Mouse (Mus musculus) stomach, embryonic 15.5 days (tissue): ENCODE data around the gene Art5. TPM values are rescaled to one million over a fixed set of nuclear protein-coding genes. Genes with fewer than 3 reads are reported as not detected.
"Not testable (repeated sequence)": the region's sequence is repeated elsewhere in the genome, so short reads cannot be mapped to it uniquely, and the experiment has no call there.

Experiments
- ATAC-seq: fragments of 200-750 bp; cut with Nextera tagmentation; 2 replicates; pipeline ENCODE4 v1.8.0; 2017; ENCODE audit warnings: low read depth, moderate number of reproducible peaks, moderate TSS enrichment; ENCODE audit not compliant: insufficient read depth, low FRiP score
- H3K27ac ChIP-seq: fragments of 300-500 bp; sonication (generic); 2 replicates; pipeline ENCODE4 v1.5.1; 2015; ENCODE audit warnings: mild to moderate bottlenecking, inconsistent platforms
- H3K27me3 ChIP-seq: fragments of 300-500 bp; sonication (generic); replicated peaks from 2 replicates; pipeline ENCODE4 v1.6.1; 2015; ENCODE audit warnings: inconsistent platforms
- H3K36me3 ChIP-seq: fragments of 300-500 bp; sonication (generic); 2 replicates; pipeline ENCODE4 v1.6.1; 2015; ENCODE audit warnings: inconsistent platforms
- H3K4me1 ChIP-seq: fragments of 300-500 bp; sonication (generic); 2 replicates; pipeline ENCODE4 v1.6.1; 2015; ENCODE audit warnings: inconsistent platforms
- H3K4me2 ChIP-seq: fragments of 300-500 bp; sonication (generic); 2 replicates; pipeline ENCODE4 v1.6.1; 2015; ENCODE audit warnings: mild to moderate bottlenecking, inconsistent platforms
- H3K4me3 ChIP-seq: fragments of 300-500 bp; sonication (generic); replicated peaks from 2 replicates; pipeline ENCODE4 v1.5.1; 2015; ENCODE audit warnings: inconsistent platforms
- H3K9ac ChIP-seq: fragments of 300-500 bp; sonication (generic); 2 replicates; pipeline ENCODE4 v1.6.1; 2015; ENCODE audit warnings: inconsistent platforms
- H3K9me3 ChIP-seq: fragments of 300-500 bp; sonication (generic); 2 replicates; pipeline ENCODE4 v1.6.1; 2016; ENCODE audit warnings: inconsistent platforms
- WGBS: fragments of 180-500 bp; shearing (Covaris S2); methylation state at CpG from one replicate; pipeline ENCODE4 v1.1.7; 2015; 5-methylcytosine and 5-hydroxymethylcytosine counted together
- polyA plus RNA-seq: library from polyadenylated mRNA; unstranded; fragments of >200 nt; fragmentation: Nextera tagmentation; extraction: Ambion mirVana; gene quantifications from 2 replicates; pipeline ENCODE4 v1.2.1, GENCODE M21; 2015

Art5 gene
- polyA plus RNA-seq, 1 experiment from 2014 or later = 0.53 TPM

- no peak overlapping the region for H3K27ac ChIP-seq
- no peaks in the 10 kb centered on the region for H3K9me3 ChIP-seq
- 72% methylated on average over 7 of the region's 7 CpGs for WGBS
- no peaks in the 10 kb centered on the region for H3K4me1 ChIP-seq
- H3K27me3 ChIP-seq = no peaks in the 10 kb centered on the region
- no peak overlapping the region for H3K4me2 ChIP-seq
- no peak overlapping the region for H3K4me3 ChIP-seq
- ATAC-seq = no peak
- H3K9ac ChIP-seq = no peak overlapping the region
- H3K36me3 ChIP-seq = peaks cover 62% of the 10 kb centered on the region
Measured at GRCm38 (mm10) chr7:102078517-102078916, 30.8 kb downstream of the Art5 start.

GRCm38 (mm10) chr7:102076714-102077296 lies 32.5 kb downstream of the Art5 start:
- WGBS = 78% methylated on average over 7 of the region's 7 CpGs
- no peak overlapping the region for H3K4me3 ChIP-seq
- H3K27me3 ChIP-seq = no peaks in the 10 kb centered on the region
- no peaks in the 10 kb centered on the region for H3K4me1 ChIP-seq
- no peak overlapping the region for H3K27ac ChIP-seq
- no peaks in the 10 kb centered on the region for H3K9me3 ChIP-seq
- no peak overlapping the region for H3K9ac ChIP-seq
- peaks cover 67% of the 10 kb centered on the region for H3K36me3 ChIP-seq
- H3K4me2 ChIP-seq = no peak overlapping the region
- ATAC-seq = no peak

GRCm38 (mm10) chr7:102066363-102066762 lies 42.9 kb downstream of the Art5 start:
- Histone ChIP-seq H3K4me1 (peaks cover 18% of the 10 kb centered on the region; the same call in 1 of the 2 replicates), H3K4me3 (peak overlapping the region; percentile 75), H3K4me2 (peak overlapping the region; percentile 60), H3K9me3 (no peaks in the 10 kb centered on the region), H3K27me3 (no peaks in the 10 kb centered on the region), H3K27ac (peak overlapping the region; percentile 74; the same call in 1 of the 2 replicates), H3K9ac (peak overlapping the region; percentile 45), H3K36me3 (peaks cover 3% of the 10 kb centered on the region; the same call in 1 of the 2 replicates)
- no peak for ATAC-seq
- WGBS = 63% methylated on average over 6 of the region's 6 CpGs

- under 1% methylated on average over 56 of the region's 56 CpGs for WGBS
- peak within 1 kb of the TSS; percentile 75 for H3K4me3 ChIP-seq
- peak; percentile 98 for ATAC-seq
- no peaks in the 10 kb centered on the region for H3K27me3 ChIP-seq
- H3K4me2 ChIP-seq = peak within 1 kb of the TSS; percentile 60
- peaks cover 18% of the 10 kb centered on the region; the same call in 1 of the 2 replicates for H3K4me1 ChIP-seq
- H3K36me3 ChIP-seq = no peaks in the 10 kb centered on the region; the same call in 1 of the 2 replicates
- peak within 1 kb of the TSS; percentile 74 for H3K27ac ChIP-seq
- peak within 1 kb of the TSS; percentile 54 for H3K9ac ChIP-seq
- no peaks in the 10 kb centered on the region for H3K9me3 ChIP-seq
Measured at GRCm38 (mm10) chr7:102065046-102065891, 44.0 kb downstream of the Art5 start, which contains the start of the genes Rnf121, Xndc1 and Xntrpc. Gene Rnf121, minus strand, starts transcription at chr7:102065469. Gene Xndc1, plus strand, starts transcription at chr7:102065511. Gene Xntrpc, plus strand, starts transcription at chr7:102065713.

GRCm38 (mm10) chr7:102064655-102065045 lies 44.6 kb downstream of the Art5 start:
- Histone ChIP-seq H3K36me3 (no peaks in the 10 kb centered on the region; the same call in 1 of the 2 replicates), H3K9me3 (no peaks in the 10 kb centered on the region), H3K9ac (peak overlapping the region; percentile 54), H3K4me3 (peak overlapping the region; percentile 75), H3K4me2 (peak overlapping the region; percentile 60), H3K4me1 (peaks cover 18% of the 10 kb centered on the region; the same call in 1 of the 2 replicates), H3K27me3 (no peaks in the 10 kb centered on the region), H3K27ac (peak overlapping the region; percentile 74)
- ATAC-seq = 0 out of 2 replicates have a peak, but pooled peaks have one; percentile 18
- under 1% methylated on average over 9 of the region's 9 CpGs for WGBS

- Histone ChIP-seq H3K4me3 (peak overlapping the region; percentile 75), H3K9me3 (no peaks in the 10 kb centered on the region), H3K9ac (no peak overlapping the region), H3K27me3 (no peaks in the 10 kb centered on the region), H3K27ac (no peak overlapping the region), H3K4me2 (peak overlapping the region; percentile 60), H3K36me3 (0 out of 2 replicates have a peak, but pooled peaks cover 3% of the 10 kb centered on the region), H3K4me1 (peaks cover 18% of the 10 kb centered on the region; the same call in 1 of the 2 replicates)
- 70% methylated on average over 9 of the region's 9 CpGs for WGBS
- no peak for ATAC-seq
Measured at GRCm38 (mm10) chr7:102063891-102064290, 45.4 kb downstream of the Art5 start.

- no peak for ATAC-seq
- H3K27me3 ChIP-seq = no peaks in the 10 kb centered on the region
- H3K9me3 ChIP-seq = no peaks in the 10 kb centered on the region
- H3K9ac ChIP-seq = no peak overlapping the region
- no peak overlapping the region for H3K27ac ChIP-seq
- 0 out of 2 replicates have a peak, but pooled peaks cover 10% of the 10 kb centered on the region for H3K36me3 ChIP-seq
- H3K4me3 ChIP-seq = no peak overlapping the region
- 73% methylated on average over 1 of the region's 1 CpGs for WGBS
- H3K4me1 ChIP-seq = peaks cover 18% of the 10 kb centered on the region; the same call in 1 of the 2 replicates
- H3K4me2 ChIP-seq = no peak overlapping the region
Measured at GRCm38 (mm10) chr7:102062203-102062602, 47.1 kb downstream of the Art5 start.

- WGBS = 77% methylated on average over 3 of the region's 3 CpGs
- Histone ChIP-seq H3K36me3 (0 out of 2 replicates have a peak, but pooled peaks cover 14% of the 10 kb centered on the region), H3K4me2 (no peak overlapping the region), H3K27me3 (no peaks in the 10 kb centered on the region), H3K4me3 (no peak overlapping the region), H3K4me1 (peaks cover 15% of the 10 kb centered on the region; the same call in 1 of the 2 replicates), H3K9ac (no peak overlapping the region), H3K9me3 (no peaks in the 10 kb centered on the region), H3K27ac (no peak overlapping the region)
- ATAC-seq = no peak
Measured at GRCm38 (mm10) chr7:102061353-102061752, 47.9 kb downstream of the Art5 start.

- not testable (repeated sequence) for H3K9ac ChIP-seq, H3K36me3 ChIP-seq, H3K9me3 ChIP-seq, H3K4me1 ChIP-seq, H3K27me3 ChIP-seq, H3K4me3 ChIP-seq, H3K27ac ChIP-seq, H3K4me2 ChIP-seq, ATAC-seq
Measured at GRCm38 (mm10) chr7:102048524-102048923, 60.8 kb downstream of the Art5 start.

Other genes with a start within 250 kb of the Art5 start
- 56.9 and 68.7 TPM in 2 replicates for gene Anapc15, start 245.8 kb downstream of the Art5 start, polyA plus RNA-seq
- gene Folr1, start 238.7 kb downstream of the Art5 start, polyA plus RNA-seq = 18.5 and 22.7 TPM in 2 replicates
- 147 and 154 TPM in 2 replicates for gene Lamtor1, start 203.6 kb downstream of the Art5 start, polyA plus RNA-seq
- 0.15 and 0.26 TPM in 2 replicates for gene Tomt, start 203.1 kb downstream of the Art5 start, polyA plus RNA-seq
- 8.3 and 9.3 TPM in 2 replicates for gene Lrrc51, start 175.6 kb downstream of the Art5 start, polyA plus RNA-seq
- gene Numa1, start 175.4 kb downstream of the Art5 start, polyA plus RNA-seq = 56.5 and 72.2 TPM in 2 replicates
- 2.3 and 3.1 TPM in 2 replicates for gene Il18bp, start 90.8 kb downstream of the Art5 start, polyA plus RNA-seq
- gene Rnf121, start 44.0 kb downstream of the Art5 start, polyA plus RNA-seq = 25.2 and 26.4 TPM in 2 replicates
- 26.0 TPM in 2 replicates for gene Xndc1, start 44.0 kb downstream of the Art5 start, polyA plus RNA-seq
- gene Xntrpc, start 43.8 kb downstream of the Art5 start, polyA plus RNA-seq = 1.2 and 1.3 TPM in 2 replicates
- gene Trpc2, start 26.4 kb downstream of the Art5 start, polyA plus RNA-seq = not detected in 2 replicates
- gene Art1, start 7.7 kb downstream of the Art5 start, polyA plus RNA-seq = 0.48 and 1.2 TPM in 2 replicates
- gene Chrna10, start 7.3 kb upstream of the Art5 start, polyA plus RNA-seq = not detected in 2 replicates
- 29.5 and 33.6 TPM in 2 replicates for gene Nup98, start 100.7 kb upstream of the Art5 start, polyA plus RNA-seq
- gene Pgap2, start 100.7 kb upstream of the Art5 start, polyA plus RNA-seq = 96.3 and 99.2 TPM in 2 replicates
- gene Rhog, start 146.6 kb upstream of the Art5 start, polyA plus RNA-seq = 58.4 and 67.7 TPM in 2 replicates
- gene Stim1, start 158.3 kb upstream of the Art5 start, polyA plus RNA-seq = 26.5 TPM in 2 replicates